Mouse (Mus musculus) small intestine, adult 2 months (tissue): ENCODE data around the gene Nxph4.
A peak's percentile ranks its signal among the peaks of the same experiment; 100 is the strongest.

Experiments
- CTCF ChIP-seq: fragments of 200-500 bp; IDR thresholded peaks from 2 replicates; pipeline ENCODE4 v1.5.1; 2012; ENCODE audit warnings: low read depth, mild to moderate bottlenecking, control low read depth, inconsistent platforms, low read length, moderate library complexity, mixed read lengths; ENCODE audit not compliant: insufficient replicate concordance, insufficient read length; ENCODE audit errors: extremely low read depth
- POLR2A ChIP-seq: fragments of 200-500 bp; IDR thresholded peaks from 2 replicates; pipeline ENCODE4 v1.6.1; 2012; ENCODE audit warnings: low read depth, mild to moderate bottlenecking, control low read depth, inconsistent platforms, low read length, moderate library complexity

- TF ChIP-seq CTCF (peak; percentile 66; the same call in 1 of the 2 replicates), POLR2A (no peak)
These were observed 21.3 kb upstream of the Nxph4 start for GRCm38 (mm10) chr10:127555703-127556102.
